In genomic region chr9:72637243-72637642, GRCm38 (mm10) we compare ENCODE assay signal across 25 mouse cellular contexts. TPM values are rescaled to one million over a fixed set of nuclear protein-coding genes. Genes with fewer than 3 reads are reported as not detected.
DNase-seq lines count a peak whose midpoint lies in the region; ATAC-seq and TF ChIP-seq lines count a peak whose summit lies in the region.
"Had no signal": no experiment of that assay in that cellular context is flagged by ENCODE, and none has a peak within 500 bp of the region (broad histone marks: within the 10 kb centered on the region; RNA-seq: fewer than 3 reads in every experiment).

No protein-coding gene starts in this region.

- peaks cover 17% of the 10 kb centered on the region for H3K4me1 ChIP-seq in limb, embryonic 11.5 days (ENCODE audit: control insufficient read depth, insufficient read depth, low read length)
- peaks cover 30% of the 10 kb centered on the region for H3K4me1 ChIP-seq in limb, embryonic 10.5 days
- peaks cover 0 to 11% of the 10 kb centered on the region in 2 experiments for H3K4me1 ChIP-seq in ES-E14 (ENCODE audit: control insufficient read depth in 2 of 2, insufficient read depth in 2 of 2, low read length in 2 of 2, poor library complexity in 1 of 2)
- H3K4me1 ChIP-seq in brown adipose tissue, adult 24 weeks (ENCODE audit: control insufficient read depth, insufficient read depth, insufficient read length, low read length): peaks cover 12% of the 10 kb centered on the region; the same call in 1 of the 2 replicates
- H3K4me1 ChIP-seq in hindbrain, embryonic 10.5 days (replicated peaks): peaks cover 30% of the 10 kb centered on the region

- DNase-seq in limb, embryonic 11.5 days (ENCODE audit: low spot score): peak; percentile 19
- no peak for DNase-seq in limb, embryonic 10.5 days (ENCODE audit: low spot score)
- no peak for DNase-seq in ES-E14 (ENCODE audit: low read depth, low spot score)
- DNase-seq in hindbrain, embryonic 10.5 days (ENCODE audit: low spot score): no peak
- DNase-seq in left cerebral cortex, adult 8-10 months (ENCODE audit: low spot score in 2 of 2): no peak
- DNase-seq: adrenal gland, adult 2 months; adrenal gland, postnatal 25 days; B cell, adult 2 months; cerebellum, adult 18-20 months; cerebellum, adult 9-10 months; cerebellum, postnatal 14 days; gastrocnemius, postnatal 36 days; kidney, adult 18-20 months had no signal

- no peak overlapping the region for H3K4me2 ChIP-seq in limb, embryonic 11.5 days (ENCODE audit: low read depth, severe bottlenecking)
- H3K4me2 ChIP-seq: embryonic facial prominence, embryonic 12.5 days; embryonic facial prominence, embryonic 15.5 days; forebrain, embryonic 12.5 days; forebrain, embryonic 15.5 days; heart, embryonic 11.5 days; hindbrain, embryonic 14.5 days had no signal

- H3K27ac ChIP-seq in limb, embryonic 11.5 days (replicated peaks; ENCODE audit: low read depth, low read length): no peak overlapping the region
- no peak overlapping the region for H3K27ac ChIP-seq in limb, embryonic 10.5 days
- H3K27ac ChIP-seq in ES-E14 (ENCODE audit: insufficient read depth, low read depth, low read length, poor library complexity, severe bottlenecking): no peak overlapping the region
- peak overlapping the region; percentile 19; the same call in 1 of the 2 replicates for H3K27ac ChIP-seq in brown adipose tissue, adult 24 weeks (replicated peaks; ENCODE audit: low read depth, low read length)
- no peak overlapping the region for H3K27ac ChIP-seq in hindbrain, embryonic 10.5 days
- H3K27ac ChIP-seq: embryonic facial prominence, embryonic 12.5 days; embryonic facial prominence, embryonic 15.5 days; forebrain, embryonic 12.5 days; forebrain, embryonic 15.5 days; hindbrain, embryonic 14.5 days; hindbrain, postnatal 0 days had no signal

- no peaks in the 10 kb centered on the region for H3K36me3 ChIP-seq in limb, embryonic 11.5 days (ENCODE audit: control insufficient read depth, insufficient read depth, low read length)
- H3K36me3 ChIP-seq in limb, embryonic 10.5 days: no peaks in the 10 kb centered on the region
- H3K36me3 ChIP-seq in ES-E14 (ENCODE audit: control insufficient read depth, insufficient read depth, low read length, poor library complexity, severe bottlenecking): no peaks in the 10 kb centered on the region
- no peaks in the 10 kb centered on the region for H3K36me3 ChIP-seq in hindbrain, embryonic 10.5 days
- H3K36me3 ChIP-seq: embryonic facial prominence, embryonic 12.5 days; embryonic facial prominence, embryonic 15.5 days; forebrain, embryonic 12.5 days; forebrain, embryonic 15.5 days had no signal

- no peaks in the 10 kb centered on the region for H3K9me3 ChIP-seq in limb, embryonic 11.5 days (ENCODE audit: control insufficient read depth, low read length)
- H3K9me3 ChIP-seq in limb, embryonic 10.5 days (replicated peaks): no peaks in the 10 kb centered on the region
- no peaks in the 10 kb centered on the region for H3K9me3 ChIP-seq in ES-E14 (ENCODE audit: control insufficient read depth, insufficient read depth, low read depth, low read length)
- no peaks in the 10 kb centered on the region for H3K9me3 ChIP-seq in hindbrain, embryonic 10.5 days
- H3K9me3 ChIP-seq: embryonic facial prominence, embryonic 12.5 days; embryonic facial prominence, embryonic 15.5 days; forebrain, embryonic 12.5 days; forebrain, embryonic 15.5 days had no signal

- no peak overlapping the region for H3K9ac ChIP-seq in limb, embryonic 11.5 days (ENCODE audit: low read length)
- H3K9ac ChIP-seq in ES-E14 (ENCODE audit: insufficient read depth, low read depth, low read length, poor library complexity, severe bottlenecking): no peak overlapping the region
- H3K9ac ChIP-seq: embryonic facial prominence, embryonic 12.5 days; embryonic facial prominence, embryonic 15.5 days; forebrain, embryonic 12.5 days; forebrain, embryonic 15.5 days; hindbrain, embryonic 14.5 days had no signal

- H3K27me3 ChIP-seq in limb, embryonic 11.5 days (ENCODE audit: control insufficient read depth, insufficient read depth, low read length): no peaks in the 10 kb centered on the region
- no peaks in the 10 kb centered on the region for H3K27me3 ChIP-seq in limb, embryonic 10.5 days (ENCODE audit: low read depth, poor library complexity, severe bottlenecking)
- H3K27me3 ChIP-seq in hindbrain, embryonic 10.5 days (ENCODE audit: insufficient read depth, poor library complexity, severe bottlenecking): no peaks in the 10 kb centered on the region
- H3K27me3 ChIP-seq: embryonic facial prominence, embryonic 12.5 days; embryonic facial prominence, embryonic 15.5 days; forebrain, embryonic 12.5 days; forebrain, embryonic 15.5 days; Patski had no signal

- WGBS in limb, embryonic 11.5 days: 86% methylated on average over 8 of the region's 8 CpGs
- WGBS in limb, embryonic 10.5 days: 85% methylated on average over 8 of the region's 8 CpGs
- WGBS in hindbrain, embryonic 10.5 days: 89% methylated on average over 8 of the region's 8 CpGs

- ATAC-seq in limb, embryonic 11.5 days (ENCODE audit: insufficient number of reproducible peaks, low FRiP score, low TSS enrichment, low read depth): no peak
- ATAC-seq: forebrain, embryonic 15.5 days; hindbrain, postnatal 0 days; inflammation-experienced regulatory T-cells, adult 6 months; intestine, embryonic 16.5 days; Patski had no signal

- H3K4me3 ChIP-seq in limb, embryonic 11.5 days (ENCODE audit: low read depth, low read length): no peak overlapping the region
- no peak overlapping the region for H3K4me3 ChIP-seq in limb, embryonic 10.5 days
- H3K4me3 ChIP-seq in ES-E14 (ENCODE audit: insufficient read depth in 1 of 2, low read depth in 1 of 2, low read length in 2 of 2, poor library complexity in 1 of 2, severe bottlenecking in 1 of 2): no peak overlapping the region
- H3K4me3 ChIP-seq in brown adipose tissue, adult 24 weeks (ENCODE audit: insufficient read depth, low read depth, low read length): no peak overlapping the region
- no peak overlapping the region for H3K4me3 ChIP-seq in hindbrain, embryonic 10.5 days
- H3K4me3 ChIP-seq: embryonic facial prominence, embryonic 12.5 days; embryonic facial prominence, embryonic 15.5 days; erythroblast, embryonic 14.5 days; forebrain, embryonic 12.5 days; forebrain, embryonic 15.5 days had no signal

- in situ Hi-C loops in ES-E14 (cut with MboI; ENCODE audit: low sequenced_read_pairs in 2 of 2, unreplicated experiment in 2 of 2): no loop called here

TF ChIP-seq in ES-E14, 5 proteins besides CTCF, POLR2A, EP300 and RAD21:
- no peak for TF ChIP-seq CHD2 (IDR thresholded peaks at IDR 0.05; ENCODE audit: low read depth, low read length)
- peak; percentile 88 for TF ChIP-seq ZNF384 (IDR thresholded peaks at IDR 0.05; ENCODE audit: low read depth, low read length)
- TF ChIP-seq MAFK (IDR thresholded peaks at IDR 0.05; ENCODE audit: insufficient read depth, low read depth, low read length): no peak

RNA-seq across cellular contexts. Expression of gene Nedd4, which starts 24.9 kb away (rescaled TPM):
- polyA plus RNA-seq in limb, embryonic 11.5 days (2014; fragmentation: Nextera tagmentation; extraction: Ambion mirVana): 815 and 849 TPM in 2 replicates
- 565 and 690 TPM in 2 replicates for polyA plus RNA-seq in limb, embryonic 10.5 days (2016; fragmentation: Nextera tagmentation; extraction: Ambion mirVana)
- 302 and 324 TPM in 2 replicates for total RNA-seq in ES-E14 (2012; rRNA removed)
- polyA plus RNA-seq in brown adipose tissue, adult 24 weeks (2012; ENCODE audit: insufficient read depth, insufficient read length, missing spikeins): 162 and 164 TPM in 2 replicates
- 556 and 636 TPM in 2 replicates for polyA plus RNA-seq in hindbrain, embryonic 10.5 days (2016; fragmentation: Nextera tagmentation; extraction: Ambion mirVana)
- total RNA-seq in left cerebral cortex, adult 8-10 months (2022): 100 to 1,000 TPM; 276 to 301 (median 288) TPM
